Mouse (Mus musculus) hindbrain, embryonic 15.5 days (tissue): ENCODE results near the gene Vwa5a. TPM values are rescaled to one million over a fixed set of nuclear protein-coding genes. Genes with fewer than 3 reads are reported as not detected.

Experiments
- polyA plus RNA-seq: library from polyadenylated mRNA; unstranded; fragments of >200 nt; fragmentation: Nextera tagmentation; extraction: Ambion mirVana; gene quantifications from 2 replicates; pipeline ENCODE4 v1.2.1, GENCODE M21; 2015

Gene Vwa5a
- polyA plus RNA-seq, 1 experiment from 2014 or later: 8.5 TPM

Other genes starting within 250 kb of the Vwa5a start
- gene Olfr905, start 247.2 kb upstream of the Vwa5a start, polyA plus RNA-seq: not detected in 2 replicates
- not detected in 2 replicates for gene Olfr906, start 231.2 kb upstream of the Vwa5a start, polyA plus RNA-seq
- gene Olfr907, start 222.5 kb upstream of the Vwa5a start, polyA plus RNA-seq: not detected in 2 replicates
- gene Olfr911-ps1, start 196.7 kb upstream of the Vwa5a start, polyA plus RNA-seq: not detected in 2 replicates
- gene Olfr910, start 180.4 kb upstream of the Vwa5a start, polyA plus RNA-seq: not detected in 2 replicates
- not detected in 2 replicates for gene Olfr912, start 138.1 kb upstream of the Vwa5a start, polyA plus RNA-seq
- gene Olfr913, start 125.5 kb upstream of the Vwa5a start, polyA plus RNA-seq: not detected in 2 replicates
- gene Olfr914, start 113.2 kb upstream of the Vwa5a start, polyA plus RNA-seq: not detected in 2 replicates
- not detected in 2 replicates for gene Olfr916, start 58.4 kb upstream of the Vwa5a start, polyA plus RNA-seq
- gene Olfr917, start 52.4 kb upstream of the Vwa5a start, polyA plus RNA-seq: not detected in 2 replicates
- gene Olfr918, start 43.7 kb upstream of the Vwa5a start, polyA plus RNA-seq: not detected in 2 replicates
- not detected in 2 replicates for gene Olfr919, start 14.6 kb upstream of the Vwa5a start, polyA plus RNA-seq
- not detected in 2 replicates for gene Olfr920, start 34.0 kb downstream of the Vwa5a start, polyA plus RNA-seq
- not detected in 2 replicates for gene Olfr921, start 54.8 kb downstream of the Vwa5a start, polyA plus RNA-seq
- not detected in 2 replicates for gene Olfr922, start 96.3 kb downstream of the Vwa5a start, polyA plus RNA-seq
- not detected in 2 replicates for gene Olfr923, start 108.3 kb downstream of the Vwa5a start, polyA plus RNA-seq
- gene Olfr924, start 126.2 kb downstream of the Vwa5a start, polyA plus RNA-seq: not detected in 2 replicates
- gene Olfr26, start 136.8 kb downstream of the Vwa5a start, polyA plus RNA-seq: not detected in 2 replicates
- gene Olfr926, start 158.9 kb downstream of the Vwa5a start, polyA plus RNA-seq: not detected in 2 replicates
- not detected in 2 replicates for gene Olfr930, start 211.5 kb downstream of the Vwa5a start, polyA plus RNA-seq